Mouse (Mus musculus): ENCODE measurements around the gene Phf23.
"Not testable (repeated sequence)": the region's sequence is repeated elsewhere in the genome, so short reads cannot be mapped to it uniquely, and the experiment has no call there.

The Phf23 gene

DNA sequence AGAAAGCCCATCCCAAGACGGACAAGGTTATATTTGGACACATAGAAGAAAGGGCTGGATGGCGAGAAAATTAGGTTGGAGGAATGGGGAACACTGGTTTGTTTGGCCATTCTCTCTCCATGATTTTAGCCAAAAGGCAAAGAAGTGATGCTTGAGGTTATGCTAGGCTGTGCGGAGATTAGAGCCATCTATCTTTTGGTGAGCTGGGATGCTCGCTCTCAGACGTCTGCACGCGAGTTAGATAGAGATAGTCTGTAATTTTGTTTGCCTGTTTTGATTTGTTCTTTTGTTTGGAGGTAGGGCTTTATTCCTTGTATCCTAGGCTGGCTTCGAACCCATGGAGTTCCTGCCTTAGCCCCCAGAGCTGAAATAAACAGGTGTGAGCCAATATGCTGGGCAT, 5.6 kb downstream of the Phf23 start:
- DNase-seq: no peak

DNA sequence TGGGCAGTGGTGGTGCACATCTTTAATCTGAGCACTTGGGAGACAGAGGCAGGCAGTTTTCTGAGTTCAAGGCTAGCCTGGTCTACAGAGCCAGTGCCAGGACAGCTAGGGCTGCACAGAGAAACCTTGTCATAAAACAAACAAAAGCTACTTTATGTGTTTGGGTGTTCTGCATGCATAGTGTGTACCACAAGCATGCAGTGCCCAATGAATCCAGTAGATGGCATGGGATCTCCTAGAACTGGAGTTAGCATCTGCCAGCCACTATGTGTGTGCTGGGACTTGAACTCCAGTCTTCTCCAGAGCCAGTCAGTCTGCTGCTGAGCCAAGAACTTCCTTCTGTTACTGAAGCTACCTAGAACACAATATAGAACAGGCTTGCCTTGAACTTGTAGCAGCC, 6.3 kb downstream of the Phf23 start:
- no peak for DNase-seq

DNA sequence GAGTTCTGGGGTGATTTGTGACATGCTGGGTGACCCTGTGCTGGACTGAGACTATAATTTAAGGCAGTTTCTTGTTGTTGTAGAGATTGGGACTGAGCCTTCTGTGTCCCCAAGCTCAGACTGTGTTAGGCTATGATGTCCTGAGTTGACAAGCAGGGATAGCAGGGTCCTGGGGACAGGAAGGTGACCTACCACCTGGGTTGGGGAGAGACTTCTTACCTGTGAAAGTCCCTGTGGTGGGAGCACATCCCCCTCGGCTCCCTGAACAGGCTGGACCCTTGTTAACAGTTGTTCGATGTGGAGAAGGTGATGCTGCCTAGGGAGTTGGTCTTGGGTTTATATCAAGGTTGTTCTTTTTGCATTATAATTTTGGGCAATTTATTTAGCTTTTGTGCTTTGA, 6.9 kb downstream of the Phf23 start:
- no peak for DNase-seq

DNA sequence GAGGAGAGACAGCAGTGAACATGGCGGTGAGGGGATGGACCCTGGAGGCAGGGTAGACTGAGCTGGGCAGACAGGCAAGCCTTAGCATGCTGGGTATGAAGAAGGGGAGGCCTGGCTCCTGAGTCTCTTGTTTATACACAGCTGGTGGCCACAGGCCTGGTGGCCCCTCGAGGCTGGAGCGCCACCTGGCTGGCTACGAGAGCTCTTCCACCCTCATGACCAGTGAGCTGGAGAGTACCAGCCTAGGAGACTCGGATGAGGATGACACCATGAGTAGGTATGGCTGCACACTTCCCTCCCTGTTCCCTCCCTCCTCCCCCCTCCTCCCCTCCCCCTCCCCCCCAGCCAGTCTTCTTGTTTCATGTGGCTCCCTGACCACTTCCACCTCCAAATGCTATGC, 9.9 kb downstream of the Phf23 start:
- no peak for DNase-seq

DNA sequence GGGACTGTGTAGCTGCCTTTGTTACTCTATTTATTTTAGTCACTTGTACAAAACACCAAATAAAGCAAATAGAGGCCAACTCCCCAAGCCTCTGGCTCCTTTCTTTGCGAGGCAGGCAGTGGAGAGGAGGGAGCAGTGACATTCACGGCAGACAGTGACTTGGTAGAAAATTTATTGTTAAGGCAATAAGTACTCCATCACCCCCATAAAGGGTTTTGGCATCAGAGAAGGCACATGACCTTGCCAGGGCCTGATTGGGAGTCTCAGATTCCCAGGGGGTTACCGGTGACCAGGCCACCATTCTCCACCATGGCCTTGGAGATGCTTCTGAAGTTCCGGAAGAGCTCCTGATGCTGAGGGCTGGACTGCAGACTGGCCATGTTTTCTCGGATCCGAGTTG, 14.5 kb downstream of the Phf23 start:
- DNase-seq: no peak

DNA sequence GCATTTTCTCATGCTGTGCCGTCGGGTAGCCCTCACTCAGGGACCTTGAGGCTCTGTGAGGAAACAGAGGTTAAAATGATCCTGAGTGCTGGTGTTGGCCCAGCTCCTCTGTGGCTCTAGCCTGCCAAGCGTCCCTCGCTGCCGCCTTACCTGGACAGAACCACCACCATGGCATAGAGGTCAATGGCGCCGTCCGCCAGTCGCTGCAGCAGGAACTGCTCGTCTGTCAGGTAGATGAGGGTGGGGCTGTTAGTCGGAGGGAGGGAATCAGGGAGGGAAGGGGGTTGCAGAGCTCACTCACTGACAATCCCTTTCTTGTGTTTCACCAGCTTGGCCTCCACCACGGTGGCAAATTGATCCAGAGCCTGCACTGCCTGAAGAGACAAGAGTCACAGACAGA, 15.0 kb downstream of the Phf23 start:
- no peak for DNase-seq

DNA sequence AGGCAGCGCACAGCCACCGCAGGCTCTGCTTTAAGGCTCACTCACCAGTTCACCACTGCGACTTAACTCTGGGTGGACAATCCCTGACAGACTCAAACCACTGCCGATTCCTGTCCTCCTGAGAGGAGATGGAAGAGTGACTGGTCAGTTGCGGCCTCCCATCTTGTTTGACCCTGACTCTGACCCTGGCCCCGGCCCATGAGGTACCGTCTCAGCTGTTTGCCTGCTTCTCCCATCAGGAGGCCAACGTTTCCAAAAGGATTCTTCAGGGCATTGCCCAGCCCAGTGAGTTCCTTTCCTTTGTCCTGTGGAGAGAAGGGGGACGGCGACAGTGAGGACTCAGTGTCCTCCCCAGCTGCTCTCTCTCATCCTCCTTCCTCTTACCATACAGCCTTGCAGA, 15.4 kb downstream of the Phf23 start:
- no peak for DNase-seq

DNA sequence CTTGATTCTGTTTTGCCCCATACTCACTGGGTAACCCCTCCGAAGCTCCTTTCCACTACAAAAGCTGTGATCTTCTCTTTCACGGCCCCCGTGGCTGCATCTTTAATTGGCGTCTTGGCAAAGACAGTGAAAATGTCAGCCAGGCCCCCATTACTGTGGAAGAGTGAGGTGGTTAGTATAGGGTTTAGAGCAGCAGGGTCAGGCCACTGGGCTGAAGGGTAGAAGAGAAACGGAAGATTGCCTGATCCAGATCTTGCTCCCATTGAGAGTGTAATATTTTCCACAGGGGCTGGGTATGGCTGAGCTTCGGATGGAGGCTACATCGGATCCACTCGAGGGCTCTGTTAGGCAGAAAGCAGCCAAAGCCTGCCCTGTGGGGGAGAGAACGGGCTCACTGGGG, 17.4 kb downstream of the Phf23 start:
- DNase-seq: no peak

DNA sequence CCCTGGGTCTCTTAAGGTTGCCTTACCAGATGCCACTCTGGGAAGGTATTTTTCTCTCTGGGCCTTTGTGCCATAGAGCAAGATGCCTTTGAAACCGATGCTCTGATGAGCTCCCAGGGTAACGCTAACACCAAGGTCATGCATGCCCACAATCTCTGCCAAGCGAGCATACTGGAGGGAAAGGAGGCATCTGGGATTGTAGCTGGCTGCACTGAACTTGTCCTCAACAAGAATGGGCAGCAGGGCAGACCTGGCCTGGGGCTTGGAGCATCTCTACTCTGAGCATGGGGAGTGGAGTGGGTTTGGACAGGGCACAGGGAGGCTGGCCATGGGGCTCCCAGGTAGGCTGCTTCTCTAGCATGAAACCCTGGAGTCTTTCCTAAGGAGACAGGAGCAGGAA, 17.8 kb downstream of the Phf23 start:
- DNase-seq: no peak

DNA sequence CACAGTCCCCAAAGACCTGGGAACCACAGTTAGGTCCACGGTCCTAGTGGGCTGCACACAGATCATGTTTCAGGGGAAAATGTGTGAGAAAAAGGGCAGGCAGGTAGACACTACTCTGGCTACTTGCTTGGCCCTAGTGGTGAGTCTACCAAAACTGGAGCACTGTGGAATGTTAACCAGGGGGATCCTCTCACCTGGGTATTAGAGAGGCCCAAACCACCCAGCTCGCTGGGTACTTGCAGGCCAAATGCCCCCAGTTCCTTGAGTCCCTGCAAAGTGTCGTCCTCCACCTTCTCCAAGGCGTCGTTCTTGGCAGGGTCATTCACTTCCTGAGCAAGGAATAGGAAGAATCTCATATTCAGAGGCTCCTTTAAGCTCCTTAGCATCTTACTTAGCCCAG, 18.5 kb downstream of the Phf23 start:
- no peak for DNase-seq

DNA sequence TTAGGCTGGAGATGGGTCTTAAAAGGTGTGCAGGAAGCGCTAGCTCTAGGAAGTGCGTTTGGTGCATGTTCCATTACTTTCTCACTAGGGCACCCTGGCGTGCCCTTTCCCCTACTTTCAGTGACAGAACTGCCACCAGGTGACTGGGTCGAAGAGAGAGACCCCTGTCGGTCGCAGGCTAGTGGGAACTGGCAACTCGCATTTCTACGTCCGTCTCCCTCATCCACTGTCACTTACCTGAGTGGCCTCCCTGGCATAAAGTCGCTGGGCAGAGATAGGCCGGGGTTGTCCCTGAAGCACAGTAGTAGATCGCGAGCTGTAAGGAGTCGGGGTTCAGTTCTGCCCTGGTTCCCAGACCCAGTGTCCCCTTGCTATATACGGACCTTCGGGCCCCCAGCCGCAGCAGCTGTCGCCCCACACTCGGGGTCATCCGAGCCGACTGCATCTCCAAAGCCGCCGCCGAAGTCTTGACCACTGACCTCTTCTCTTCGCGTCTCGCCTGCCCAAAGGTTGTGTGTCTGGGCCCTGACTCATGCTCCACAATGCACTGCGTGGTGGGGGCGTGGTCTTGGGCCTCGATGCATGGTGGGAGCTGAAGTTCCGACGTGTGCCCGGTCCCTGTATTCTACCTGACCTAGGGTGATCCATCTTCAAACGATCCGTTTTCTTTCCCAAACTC, 19.4 kb downstream of the Phf23 start, which contains the start of gene Acadvl:
Gene Acadvl, minus strand, starts transcription at position 532 of the 679 bp plus-strand sequence.
- peak; percentile 92 for DNase-seq

DNA sequence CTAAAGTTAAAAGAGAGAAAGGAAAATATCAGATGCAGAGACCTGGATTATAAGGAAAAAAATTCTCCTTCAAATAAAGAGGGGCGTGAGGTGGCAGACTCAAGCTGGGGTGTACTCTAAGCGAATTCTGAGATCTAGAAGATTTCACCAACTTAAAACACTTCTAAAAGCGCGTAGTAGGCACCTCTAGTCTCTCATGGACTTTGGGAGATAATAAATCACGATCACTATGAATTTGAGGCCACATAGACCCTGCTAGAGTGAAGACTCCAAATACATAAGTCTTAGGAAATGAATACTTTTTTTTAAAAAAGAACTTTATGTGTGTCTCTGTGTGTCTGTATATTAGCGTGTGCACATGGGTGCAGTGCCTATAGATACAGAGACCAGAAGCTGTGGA, 20.1 kb downstream of the Phf23 start:
- DNase-seq: no peak

DNA sequence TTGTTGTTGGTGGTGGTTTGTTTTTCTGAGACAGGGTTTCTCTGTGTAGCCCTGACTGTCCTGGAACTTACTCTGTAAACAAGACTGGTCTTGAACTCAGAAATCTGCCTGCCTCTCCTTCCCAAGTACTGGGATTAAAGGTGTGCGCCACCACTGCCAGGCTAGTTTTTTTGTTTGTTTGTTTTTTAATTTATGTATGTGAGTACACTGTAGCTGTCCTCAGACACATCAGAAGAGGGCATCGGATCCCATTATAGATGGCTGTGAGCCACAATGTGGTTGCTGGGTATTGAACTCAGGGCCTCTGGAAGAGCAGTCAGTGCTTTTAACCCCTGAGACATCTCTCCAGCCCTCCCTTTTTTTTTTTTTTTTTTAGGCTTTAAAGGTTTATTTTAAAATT, 20.6 kb downstream of the Phf23 start:
- DNase-seq: not testable (repeated sequence)

DNA sequence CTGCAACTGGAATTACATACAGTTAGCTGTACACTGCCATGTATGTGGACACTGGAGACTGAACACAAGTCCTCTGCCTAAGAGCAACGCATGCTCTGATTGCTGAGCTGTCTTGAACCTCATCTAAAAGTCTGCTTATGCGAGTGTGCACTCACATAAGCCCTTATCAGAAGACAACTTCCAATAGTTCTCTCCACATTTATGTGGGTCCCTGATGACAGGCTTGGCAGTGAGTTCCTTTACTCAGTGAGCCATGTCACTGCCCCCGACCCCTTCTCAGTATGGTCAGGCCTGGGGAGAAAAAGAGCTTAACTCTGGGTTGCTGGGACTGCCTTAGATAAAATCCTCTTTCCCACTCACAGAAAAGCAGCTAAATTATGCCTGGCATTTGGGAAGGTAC, 21.1 kb downstream of the Phf23 start, which contains the start of gene Dlg4:
Gene Dlg4, plus strand, starts transcription at position 274 of the 400 bp plus-strand sequence.
- DNase-seq: no peak

DNA sequence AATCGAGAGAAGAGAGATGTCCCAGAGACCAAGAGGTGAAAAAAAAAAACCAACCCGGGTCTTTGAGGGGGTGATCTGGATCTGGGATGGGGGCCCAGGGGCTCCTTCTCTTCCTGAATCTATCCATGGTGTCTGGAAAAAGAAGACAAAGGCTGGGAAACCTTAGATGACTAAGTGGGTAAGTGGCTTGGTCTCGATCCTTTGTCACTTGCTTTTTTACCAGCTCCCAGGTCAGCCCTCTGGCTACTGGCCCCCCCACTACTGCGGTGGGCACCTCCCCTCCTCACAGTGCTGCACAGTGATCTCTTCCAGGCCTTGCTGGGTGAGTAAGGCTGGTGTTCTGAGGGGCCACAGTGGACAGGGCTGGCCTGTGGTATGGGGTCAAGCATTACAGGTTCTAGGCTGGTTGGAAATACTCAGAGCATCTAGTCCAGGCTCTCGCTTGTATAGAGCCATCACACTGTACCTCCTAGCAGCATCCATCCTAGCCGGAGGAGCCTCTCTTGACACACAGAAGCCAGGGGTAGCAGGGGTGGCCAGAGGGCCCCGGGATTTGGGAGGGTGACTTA, 21.7 kb downstream of the Phf23 start:
- no peak for DNase-seq

DNA sequence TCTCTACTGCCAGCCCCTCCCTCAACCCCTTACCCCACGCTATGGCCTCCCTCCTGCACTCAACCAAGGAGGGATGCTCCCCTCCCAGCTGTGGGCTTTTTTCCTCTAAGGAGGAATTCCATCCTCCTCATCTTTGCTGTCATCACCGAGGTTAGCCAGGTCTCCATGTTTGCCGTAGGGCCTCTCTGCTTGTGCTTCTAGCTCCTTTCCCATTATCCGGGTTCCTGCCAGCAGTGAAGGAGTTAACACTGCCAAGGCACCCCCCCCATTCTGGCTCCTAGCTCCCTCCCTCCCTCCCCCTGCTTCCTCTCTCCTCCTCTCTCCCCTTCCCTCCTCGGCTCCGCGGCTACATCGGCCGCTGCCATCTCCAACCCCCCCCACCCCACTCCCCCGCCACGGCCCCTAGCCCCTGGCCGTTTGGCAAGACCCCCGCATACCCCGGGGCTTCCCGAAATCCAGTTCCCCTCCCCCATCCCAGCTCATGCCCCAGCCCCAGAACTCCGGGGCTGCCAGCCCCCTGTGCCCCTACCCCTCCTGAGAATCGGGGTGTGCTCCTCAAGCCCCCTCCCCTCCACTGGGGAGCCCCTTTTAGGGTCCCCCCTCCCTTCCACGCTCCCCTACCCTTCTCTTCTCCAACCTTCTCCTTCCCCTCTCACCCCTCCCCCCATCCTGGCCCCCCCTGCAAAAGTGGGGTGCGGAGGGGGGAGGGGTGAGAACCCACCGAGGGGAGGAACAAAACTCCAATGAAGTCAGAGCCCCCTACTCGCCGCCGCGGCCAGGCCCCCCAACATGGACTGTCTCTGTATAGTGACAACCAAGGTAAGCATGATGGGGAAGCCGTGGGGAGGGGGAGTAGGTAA, 22.8 kb downstream of the Phf23 start:
- no peak for DNase-seq

DNA sequence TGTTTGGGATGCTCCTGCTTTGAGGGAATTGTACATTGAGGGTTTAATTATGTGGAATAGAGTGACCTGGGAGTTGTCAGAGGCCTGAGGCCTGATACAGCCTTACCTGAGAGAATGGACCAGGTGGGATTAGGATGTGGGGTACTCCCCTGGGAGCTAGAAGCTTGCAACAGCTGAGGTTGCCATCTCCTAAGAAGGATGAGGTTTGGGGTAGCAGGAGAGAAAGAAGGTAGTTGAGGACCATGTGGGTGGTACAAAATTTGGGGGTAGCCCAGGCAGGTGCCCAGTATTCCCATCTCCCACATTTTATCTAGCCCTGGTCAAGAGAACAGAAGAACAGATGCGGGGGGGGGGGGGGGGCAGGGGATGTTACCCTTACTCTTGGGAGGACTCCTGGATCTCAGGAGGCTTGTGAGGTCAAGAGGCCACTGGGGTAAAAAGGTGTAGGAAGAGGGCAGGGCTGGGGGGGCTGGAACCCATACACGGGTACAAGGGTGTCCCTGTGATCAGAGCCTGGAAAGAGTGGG, 24.0 kb downstream of the Phf23 start:
- no peak for DNase-seq

DNA sequence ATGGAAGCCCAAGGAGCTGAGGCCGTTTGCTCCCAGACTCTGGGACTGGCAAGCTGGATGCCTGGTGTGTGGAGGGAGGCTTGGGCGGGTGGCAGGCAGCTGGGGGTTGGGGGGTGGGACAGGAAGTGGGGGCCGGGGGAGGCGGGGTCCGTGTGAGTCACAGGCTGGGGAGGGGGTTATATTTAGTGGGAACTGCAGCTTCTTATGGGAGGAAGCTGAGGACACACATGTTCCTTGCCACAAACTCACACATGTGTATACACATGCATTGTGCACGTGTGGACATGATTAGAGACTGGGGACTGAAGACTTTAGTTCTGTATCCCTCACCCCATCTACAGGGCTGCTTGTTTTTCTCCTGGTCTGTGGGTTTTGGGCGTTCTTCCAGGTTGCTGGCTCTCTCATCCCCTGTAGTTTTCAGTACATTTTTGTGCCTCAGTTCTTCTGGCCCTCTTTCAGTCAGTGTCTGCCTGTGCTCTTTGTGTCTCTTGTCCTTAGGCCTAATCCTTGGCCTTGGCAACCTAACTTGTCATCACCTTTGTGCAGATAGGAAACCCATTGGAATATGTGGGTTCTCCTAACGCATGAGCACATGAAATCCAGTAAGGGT, 24.6 kb downstream of the Phf23 start:
- no peak for DNase-seq

DNA sequence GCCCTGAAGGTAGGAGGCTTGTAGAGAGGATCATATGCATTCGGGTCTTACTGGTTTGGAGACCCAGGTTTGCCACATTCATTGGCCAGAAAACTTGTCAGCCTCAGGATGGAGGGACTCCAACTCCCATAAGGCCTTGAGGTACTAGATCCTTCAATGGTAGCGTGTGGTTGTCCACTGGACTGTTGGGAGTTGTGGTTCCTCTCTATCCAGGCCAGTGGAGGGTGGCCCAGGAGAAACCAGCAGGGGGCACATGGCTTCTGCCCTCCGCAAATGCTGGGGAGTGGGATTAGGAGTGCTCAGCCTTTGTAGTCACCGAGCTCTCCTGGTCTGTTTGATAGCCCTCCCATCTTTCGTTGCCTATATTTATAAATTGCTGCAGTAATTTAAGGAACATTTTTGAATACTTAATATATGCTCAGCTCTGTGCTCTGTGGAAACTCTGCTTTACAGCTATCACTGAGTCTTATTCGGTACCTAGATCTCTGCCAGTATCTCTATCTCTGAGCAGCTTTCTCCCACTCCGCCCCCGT, 25.2 kb downstream of the Phf23 start:
- peak; percentile 79 for DNase-seq

DNA sequence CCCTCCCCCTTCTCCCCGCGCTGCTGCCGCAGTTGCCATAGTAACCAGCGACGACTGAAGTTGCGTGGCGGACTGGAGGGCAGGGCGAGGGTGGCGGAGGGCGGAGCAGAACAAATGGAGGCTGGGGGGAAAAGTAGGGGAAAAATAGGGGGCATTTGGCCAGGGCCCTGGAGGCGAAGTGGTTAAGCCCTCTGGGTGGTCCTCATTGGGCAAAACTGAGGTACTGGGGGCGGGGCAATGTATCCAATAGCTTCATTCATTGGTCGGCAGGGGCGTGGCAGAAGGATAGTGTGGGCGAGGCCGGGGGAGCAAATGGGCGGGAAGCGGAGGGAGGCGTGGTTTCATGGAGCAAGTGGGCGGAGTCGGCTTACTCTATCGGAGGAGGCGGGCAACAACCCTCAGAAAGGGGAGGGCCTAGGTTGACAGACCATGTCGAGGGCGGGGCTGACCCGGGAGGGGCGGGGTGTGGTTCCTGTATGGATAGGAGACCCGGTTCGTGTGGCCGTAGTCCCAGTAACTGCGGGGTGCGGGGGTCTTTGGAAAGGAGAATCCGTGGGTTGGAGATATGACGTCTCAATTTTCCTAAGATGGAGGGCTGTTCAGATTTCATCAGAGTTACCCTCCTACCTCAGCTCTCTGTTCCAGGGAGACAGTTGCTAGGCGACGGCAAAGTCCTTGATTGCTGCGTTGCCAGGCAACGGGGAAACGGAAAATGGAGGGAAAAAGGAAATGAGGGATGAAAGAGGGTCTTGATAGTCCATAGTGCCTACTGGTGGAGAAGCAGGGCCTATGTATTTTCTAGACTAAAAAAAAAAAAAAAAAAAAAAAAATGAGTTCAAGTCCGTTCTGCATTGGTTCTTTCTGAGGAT, 25.9 kb downstream of the Phf23 start:
- DNase-seq: peak; percentile 97

DNA sequence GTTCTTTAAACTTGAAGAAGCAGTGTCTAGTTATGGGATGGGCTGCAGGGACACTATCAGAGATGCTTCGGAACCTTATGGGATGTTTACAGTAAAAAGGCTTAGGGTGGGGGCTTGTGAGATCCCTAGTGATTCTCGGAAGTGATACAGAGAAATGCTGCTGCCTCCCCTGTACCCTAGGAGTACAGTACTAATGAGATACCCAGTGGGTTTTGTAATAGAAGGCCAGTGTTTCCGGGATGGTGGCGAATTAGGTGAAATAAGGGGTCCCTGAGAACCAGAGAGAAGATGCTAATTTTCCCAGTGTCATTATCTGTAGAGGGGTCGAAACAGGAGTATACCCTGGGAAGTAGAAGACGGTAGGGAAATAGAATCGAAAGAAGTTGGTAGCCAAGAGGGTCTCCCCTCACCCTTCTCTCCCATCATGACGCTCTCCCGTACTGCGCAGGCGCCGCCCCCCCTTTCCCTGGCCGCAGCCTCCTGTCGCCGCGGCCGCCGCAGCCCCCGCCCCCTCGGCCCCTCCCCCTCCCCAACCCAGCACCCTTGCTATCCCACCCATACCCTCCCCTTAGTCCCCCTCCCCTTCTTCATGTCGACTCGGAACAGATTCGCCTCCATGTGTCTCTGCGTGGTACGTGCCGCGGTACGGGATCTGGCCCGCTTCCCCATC, 28.0 kb downstream of the Phf23 start:
- no peak for DNase-seq

DNA sequence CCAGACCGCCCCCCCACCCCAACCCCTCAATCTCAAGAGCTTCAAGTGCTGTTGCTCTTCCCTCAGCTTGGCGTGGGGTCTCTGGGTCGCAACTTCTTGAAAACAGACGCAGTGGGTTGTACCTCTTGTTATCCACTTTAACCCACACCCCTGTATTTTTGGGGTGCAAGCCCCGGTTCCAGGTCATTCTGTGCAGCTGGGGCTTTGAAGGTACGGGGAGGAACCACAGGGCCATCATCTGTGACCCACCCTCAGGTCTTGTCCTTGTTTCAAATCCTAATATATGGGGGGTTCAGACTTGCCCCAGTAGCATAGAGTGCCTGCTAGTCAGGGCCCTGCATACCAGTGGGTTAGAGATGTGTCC, 28.6 kb downstream of the Phf23 start:
- DNase-seq: no peak
